Mouse (Mus musculus) mouse embryonic stem cell (cell line): ENCODE results near the gene Fbxl4.
"Not testable (repeated sequence)": the region's sequence is repeated elsewhere in the genome, so short reads cannot be mapped to it uniquely, and the experiment has no call there.

ENCODE experiments used
- in situ Hi-C, 2 experiments: fragments of 300-500 bp; cut with MboI; formaldehyde crosslinking; loops; 1 replicate in 1 of 2; 3 replicates in 1 of 2; pipeline ENCODE4 v1.14.3; 2019 to 2020; ENCODE audit warnings: low sequenced_read_pairs in 2 of 2, low pct_unique_long_range_greater_than_20kb in 1 of 2, mixed read lengths in 1 of 2; ENCODE audit not compliant: unreplicated experiment in 1 of 2

Fbxl4 gene

GRCm38 (mm10) chr4:22357266-22357930, at the start of gene Fbxl4:
Gene Fbxl4 (plus strand): TSS chr4:22357543.
- in situ Hi-C loops = loop anchor here in 1 of 2 experiments (25.0 kb wide), 1 partner anchor 220 kb away; no protein-coding TSS in a partner anchor

GRCm38 (mm10) chr4:22314564-22314963, 42.8 kb upstream of the Fbxl4 start:
- in situ Hi-C loops = no loop called here

- in situ Hi-C loops = no loop called here
Observed at GRCm38 (mm10) chr4:22342816-22343573, 14.3 kb upstream of the Fbxl4 start.

- in situ Hi-C loops = not testable (repeated sequence)
Observed at GRCm38 (mm10) chr4:22349086-22349485, 8.3 kb upstream of the Fbxl4 start.

GRCm38 (mm10) chr4:22357931-22358300, 573 bp downstream of the Fbxl4 start:
- in situ Hi-C loops = loop anchor here in 1 of 2 experiments (25.0 kb wide), 1 partner anchor 221 kb away; no protein-coding TSS in a partner anchor

- in situ Hi-C loops = loop anchor here in 1 of 2 experiments (25.0 kb wide), 1 partner anchor 221 kb away; no protein-coding TSS in a partner anchor
Observed at GRCm38 (mm10) chr4:22358487-22358886, 1.1 kb downstream of the Fbxl4 start.

- in situ Hi-C loops = loop anchor here in 1 of 2 experiments (25.0 kb wide), 1 partner anchor 230 kb away; no protein-coding TSS in a partner anchor
Observed at GRCm38 (mm10) chr4:22367368-22367767, 10.0 kb downstream of the Fbxl4 start.

GRCm38 (mm10) chr4:22378516-22378915, 21.2 kb downstream of the Fbxl4 start:
- in situ Hi-C loops = no loop called here

- in situ Hi-C loops = no loop called here
Observed at GRCm38 (mm10) chr4:22380646-22381045, 23.3 kb downstream of the Fbxl4 start.

- in situ Hi-C loops = no loop called here
Observed at GRCm38 (mm10) chr4:22383528-22384265, 26.4 kb downstream of the Fbxl4 start.

- in situ Hi-C loops = no loop called here
Observed at GRCm38 (mm10) chr4:22390045-22390444, 32.7 kb downstream of the Fbxl4 start.

GRCm38 (mm10) chr4:22392777-22393473, 35.6 kb downstream of the Fbxl4 start:
- in situ Hi-C loops = no loop called here

GRCm38 (mm10) chr4:22395404-22395803, 38.1 kb downstream of the Fbxl4 start:
- in situ Hi-C loops = no loop called here

GRCm38 (mm10) chr4:22396484-22397000, 39.2 kb downstream of the Fbxl4 start:
- in situ Hi-C loops = no loop called here

- in situ Hi-C loops = no loop called here
Observed at GRCm38 (mm10) chr4:22397003-22397402, 39.7 kb downstream of the Fbxl4 start.

GRCm38 (mm10) chr4:22402032-22402431, 44.7 kb downstream of the Fbxl4 start:
- in situ Hi-C loops = no loop called here

GRCm38 (mm10) chr4:22402930-22403329, 45.6 kb downstream of the Fbxl4 start:
- in situ Hi-C loops = no loop called here

- in situ Hi-C loops = no loop called here
Observed at GRCm38 (mm10) chr4:22420627-22421026, 63.3 kb downstream of the Fbxl4 start.
